Mouse (Mus musculus): ENCODE results near the gene Zbtb8os.
A peak's percentile ranks its signal among the peaks of the same experiment; 100 is the strongest.
"Not testable (repeated sequence)": the region's sequence is repeated elsewhere in the genome, so short reads cannot be mapped to it uniquely, and the experiment has no call there.

Gene Zbtb8os

GRCm38 (mm10) chr4:129334677-129335215 lies 749 bp upstream of the Zbtb8os start:
- DNase-seq, result no peak

- DNase-seq, result no peak
Measured at GRCm38 (mm10) chr4:129336291-129336690, 796 bp downstream of the Zbtb8os start.

GRCm38 (mm10) chr4:129339743-129340142 lies 4.2 kb downstream of the Zbtb8os start:
- DNase-seq, result no peak

- no peak for DNase-seq
Measured at GRCm38 (mm10) chr4:129341888-129342287, 6.4 kb downstream of the Zbtb8os start.

GRCm38 (mm10) chr4:129342705-129343104 lies 7.2 kb downstream of the Zbtb8os start:
- no peak for DNase-seq

DNA sequence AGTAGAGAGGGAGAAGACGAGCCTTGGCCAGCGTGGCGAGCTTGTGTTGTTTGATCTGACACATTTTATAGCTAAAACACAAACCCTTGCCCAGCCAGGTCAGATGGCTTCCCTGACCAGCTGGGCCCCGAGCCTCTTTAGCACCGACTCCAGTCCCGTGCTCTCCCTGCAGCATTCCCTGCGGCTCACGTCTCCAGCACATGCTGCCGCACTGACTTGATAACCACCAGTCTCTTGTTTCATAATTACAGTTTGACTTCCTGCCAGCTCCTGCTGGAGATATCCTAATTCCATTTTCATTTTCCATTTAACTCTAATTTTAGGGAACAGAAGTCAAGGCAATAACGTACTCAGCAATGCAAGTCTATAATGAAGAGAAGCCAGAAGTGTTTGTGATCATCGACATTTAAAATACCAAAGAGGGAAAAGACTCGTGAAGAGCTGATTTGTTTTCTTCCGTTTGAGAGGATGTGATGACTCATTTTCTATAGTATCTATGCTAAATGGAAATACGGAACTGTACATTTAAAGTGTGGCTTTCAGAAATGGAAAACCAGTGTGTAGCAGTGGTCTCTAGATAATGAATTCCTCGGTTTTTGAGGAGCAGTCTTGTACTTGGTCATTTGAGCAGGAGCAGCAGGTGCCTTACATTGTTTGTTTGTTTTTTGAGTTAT lies 11.1 kb downstream of the Zbtb8os start:
- peak; percentile 49 for DNase-seq

DNA sequence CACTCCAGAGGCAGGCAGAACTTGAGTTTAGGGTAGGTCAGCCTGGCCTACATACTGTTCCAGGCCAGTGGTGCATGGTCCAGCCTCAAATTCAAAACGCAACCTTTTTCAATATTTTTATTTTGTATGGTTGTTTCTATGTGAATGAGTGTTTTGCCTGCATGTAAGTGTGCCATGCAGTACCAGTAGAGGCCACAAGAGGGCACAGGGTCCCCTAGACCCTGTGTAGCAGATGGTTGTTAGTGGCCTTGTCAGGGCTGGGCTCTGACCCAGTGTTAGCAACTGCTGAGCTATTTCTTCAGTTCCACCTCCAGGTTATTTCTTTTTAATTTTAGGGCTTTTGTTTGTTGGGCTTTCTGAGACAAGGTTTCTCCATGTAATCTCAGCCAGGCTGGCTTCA lies 15.1 kb downstream of the Zbtb8os start:
- peak; percentile 82 for DNase-seq

- peak; percentile 25 for DNase-seq
Measured at GRCm38 (mm10) chr4:129351111-129351510, 15.6 kb downstream of the Zbtb8os start.

DNA sequence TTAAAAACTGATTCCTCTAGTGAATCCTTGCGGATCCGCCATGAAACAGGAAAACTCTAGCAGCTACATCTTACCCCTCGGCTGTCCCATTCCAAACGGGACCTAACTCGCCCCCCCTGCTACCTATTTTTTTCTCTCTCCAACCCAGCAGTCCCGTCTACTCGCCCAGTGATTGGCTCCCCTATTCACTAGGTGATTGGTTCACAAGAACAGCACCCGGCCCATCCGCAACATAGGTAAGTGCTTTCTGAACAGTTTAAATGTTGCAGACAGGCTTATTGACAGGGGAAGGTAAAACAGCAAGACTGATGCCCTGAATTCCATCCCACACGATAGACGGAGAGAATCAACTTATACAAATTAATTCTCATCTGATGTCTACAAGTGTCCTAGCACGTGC lies 17.7 kb downstream of the Zbtb8os start:
- DNase-seq, result no peak

- DNase-seq, result no peak
Measured at GRCm38 (mm10) chr4:129354236-129354635, 18.7 kb downstream of the Zbtb8os start.

DNA sequence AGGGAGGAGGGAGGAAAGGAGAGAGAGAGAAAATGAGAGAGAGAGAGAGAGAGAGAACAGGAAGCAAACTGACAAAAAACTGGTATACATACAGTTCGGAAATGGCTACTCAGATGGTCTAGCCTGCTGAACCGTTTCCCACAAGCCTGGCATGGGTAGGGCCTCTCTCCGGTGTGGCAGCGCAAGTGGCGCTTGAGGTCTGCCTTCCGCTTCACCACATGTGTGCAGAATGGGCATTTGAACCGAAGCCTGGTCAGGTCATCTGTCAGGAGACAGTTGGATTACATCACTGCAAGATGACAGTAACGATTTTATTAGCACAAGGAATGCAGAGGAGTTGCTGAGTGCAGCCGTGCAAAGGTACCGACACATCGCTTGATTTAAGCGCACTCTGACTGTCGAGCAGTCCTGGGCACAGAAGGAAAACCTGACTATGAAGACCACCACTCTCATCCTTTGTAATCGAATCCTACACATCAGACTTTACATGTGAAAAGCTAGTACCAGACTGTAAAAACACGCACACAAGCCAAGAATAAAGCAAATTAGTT lies 22.2 kb downstream of the Zbtb8os start:
- no peak for DNase-seq

GRCm38 (mm10) chr4:129362238-129362637 lies 26.7 kb downstream of the Zbtb8os start:
- not testable (repeated sequence) for DNase-seq

DNA sequence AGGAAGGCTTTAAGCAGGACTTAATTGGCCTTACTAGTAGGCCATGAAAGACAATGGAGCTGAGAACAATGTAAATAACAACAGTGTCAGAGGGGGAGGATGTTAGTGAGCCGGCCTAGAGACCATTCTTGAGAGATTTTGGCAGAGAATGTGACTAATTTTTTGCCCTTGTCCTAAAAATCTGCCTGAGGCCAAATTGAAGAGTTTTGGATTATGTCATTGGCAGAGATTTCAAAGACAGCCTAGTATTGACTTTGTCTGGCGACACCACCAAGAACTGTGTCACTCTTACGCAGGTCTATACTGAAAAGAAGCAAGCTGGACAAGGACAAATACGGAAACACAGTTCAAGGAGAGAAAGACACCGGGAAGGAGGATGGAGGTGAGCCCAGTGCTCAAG lies 27.3 kb downstream of the Zbtb8os start:
- no peak for DNase-seq

- DNase-seq, result no peak
Measured at GRCm38 (mm10) chr4:129363463-129363862, 28.0 kb downstream of the Zbtb8os start.

DNA sequence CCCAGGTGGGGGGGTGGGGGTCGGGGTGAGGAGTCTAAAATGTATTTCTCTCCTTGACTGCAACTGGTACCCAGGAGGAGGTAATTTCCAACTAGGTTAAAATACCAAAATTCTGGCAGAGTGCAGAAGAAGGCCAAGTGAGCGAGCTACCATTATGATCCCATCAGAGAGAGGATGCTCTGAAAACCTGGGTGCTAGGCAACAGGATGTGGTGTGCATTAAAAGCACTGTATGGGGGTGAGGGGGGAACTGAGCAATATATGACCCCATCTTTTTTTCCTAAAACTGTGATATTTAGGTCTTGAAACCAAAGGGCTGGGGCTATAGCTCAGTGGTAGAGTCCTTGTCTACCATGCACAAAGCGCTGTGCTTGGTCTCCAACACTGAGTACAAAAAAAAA lies 28.9 kb downstream of the Zbtb8os start:
- DNase-seq, result no peak

GRCm38 (mm10) chr4:129365224-129365623 lies 29.7 kb downstream of the Zbtb8os start:
- no peak for DNase-seq

GRCm38 (mm10) chr4:129371391-129371790 lies 35.9 kb downstream of the Zbtb8os start:
- DNase-seq, result no peak

- DNase-seq, result no peak
Measured at GRCm38 (mm10) chr4:129373202-129373976, 37.9 kb downstream of the Zbtb8os start.

GRCm38 (mm10) chr4:129374219-129374755 lies 38.8 kb downstream of the Zbtb8os start:
- no peak for DNase-seq

DNA sequence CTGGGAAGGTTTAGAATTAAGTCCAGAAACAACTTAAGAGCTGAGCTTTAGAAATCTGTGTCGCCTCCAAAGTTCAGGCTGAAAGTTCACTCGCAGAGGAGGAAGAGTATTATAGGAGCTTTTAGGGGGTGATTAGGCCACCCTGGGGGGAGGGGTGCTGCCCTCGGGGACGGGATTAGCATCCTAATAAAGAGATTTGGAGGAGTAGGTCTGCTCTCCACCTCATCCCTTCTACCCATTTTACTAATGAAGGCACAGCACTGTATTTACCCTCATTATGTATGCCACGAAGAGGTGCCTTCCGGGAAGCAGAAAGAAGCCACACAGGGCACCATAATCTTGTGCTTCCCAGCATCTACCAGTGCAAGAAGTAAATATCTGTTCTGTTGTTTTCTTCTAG lies 39.5 kb downstream of the Zbtb8os start:
- no peak for DNase-seq

DNA sequence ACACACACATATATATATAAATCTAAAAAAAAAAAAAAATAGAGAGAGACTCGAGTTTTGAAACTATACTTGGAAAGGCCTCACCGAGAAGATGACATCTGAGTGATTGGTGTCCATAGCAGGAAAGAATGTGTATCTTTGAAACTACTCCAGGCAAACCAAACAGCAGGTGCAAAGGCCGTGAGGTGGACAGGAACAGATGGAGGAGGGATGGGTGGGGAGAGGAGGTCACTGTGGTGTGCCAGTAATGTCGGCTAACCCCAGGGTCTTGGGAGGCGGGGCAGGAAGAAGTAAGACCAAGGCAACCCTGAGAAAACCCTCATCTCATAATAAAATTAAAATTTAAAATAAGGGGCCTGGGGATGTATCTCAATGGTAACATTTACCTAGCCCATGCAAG lies 40.3 kb downstream of the Zbtb8os start:
- DNase-seq, result no peak

DNA sequence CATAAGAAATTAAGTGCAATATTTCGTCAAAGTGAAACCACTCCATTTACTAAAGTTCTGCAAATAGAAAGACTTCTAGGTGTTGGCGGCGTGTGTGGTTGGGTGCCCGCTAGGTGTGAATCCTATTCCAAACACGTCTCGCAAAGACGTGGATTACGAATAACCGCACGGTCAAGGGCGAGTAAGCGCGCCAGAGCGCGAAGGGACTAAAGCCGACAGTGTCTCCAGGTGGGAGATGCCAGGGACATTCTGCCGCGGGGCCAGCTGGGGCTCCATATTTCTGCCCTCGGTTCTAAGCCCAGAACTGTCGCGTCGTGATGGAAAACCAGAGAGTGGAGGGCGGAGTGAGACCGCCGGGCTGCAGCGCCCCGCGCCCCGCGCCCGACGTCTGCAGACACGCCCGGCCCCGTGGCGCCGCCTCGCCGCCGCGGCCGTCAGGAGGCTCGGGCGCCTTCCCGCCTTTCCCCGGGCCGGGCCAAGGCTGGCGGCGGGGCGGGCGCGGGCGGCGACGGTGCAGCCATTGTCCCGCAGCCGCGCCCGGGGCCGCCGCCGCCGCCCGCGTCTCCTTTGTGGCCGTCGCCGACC lies 41.6 kb downstream of the Zbtb8os start:
- DNase-seq, result peak; percentile 35
